Mouse (Mus musculus): Measurements from ENCODE around the gene Jph4. TPM values are rescaled to one million over a fixed set of nuclear protein-coding genes. Genes with fewer than 3 reads are reported as not detected.

Jph4 gene
- total RNA-seq, 2 experiments from 2014 or later, result 0.28 to 0.35 TPM

DNA sequence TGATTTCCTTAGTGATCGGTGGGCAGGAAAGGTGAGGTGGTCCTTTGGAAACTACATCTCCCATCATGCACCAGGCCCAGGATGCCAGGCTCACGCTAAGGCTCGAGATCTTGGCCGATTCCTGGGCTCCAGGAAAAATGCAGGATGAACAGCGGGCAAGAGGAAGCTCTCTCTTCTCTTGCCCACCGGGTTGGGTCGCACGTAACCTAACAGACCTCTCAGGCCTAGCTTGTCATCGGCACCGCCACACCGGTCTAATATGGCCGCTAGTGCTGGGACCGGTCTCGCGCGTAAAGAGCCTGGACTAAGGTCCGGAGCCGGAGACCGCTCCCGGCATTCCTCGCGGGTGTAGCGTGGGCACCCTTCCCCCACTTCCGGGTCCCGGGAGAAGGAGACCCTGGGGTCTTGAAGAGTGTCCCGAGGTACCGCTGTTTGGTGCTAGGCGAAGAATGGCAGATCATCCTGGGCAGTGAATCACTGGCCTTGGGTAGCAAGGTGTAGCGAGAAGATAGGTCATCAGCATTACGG is 22.0 kb downstream of the Jph4 start, which contains the start of gene Thtpa:
Gene Thtpa (plus strand): TSS at position 81 of the 528 bp plus-strand sequence.
- DNase-seq, result peak; percentile 74

DNA sequence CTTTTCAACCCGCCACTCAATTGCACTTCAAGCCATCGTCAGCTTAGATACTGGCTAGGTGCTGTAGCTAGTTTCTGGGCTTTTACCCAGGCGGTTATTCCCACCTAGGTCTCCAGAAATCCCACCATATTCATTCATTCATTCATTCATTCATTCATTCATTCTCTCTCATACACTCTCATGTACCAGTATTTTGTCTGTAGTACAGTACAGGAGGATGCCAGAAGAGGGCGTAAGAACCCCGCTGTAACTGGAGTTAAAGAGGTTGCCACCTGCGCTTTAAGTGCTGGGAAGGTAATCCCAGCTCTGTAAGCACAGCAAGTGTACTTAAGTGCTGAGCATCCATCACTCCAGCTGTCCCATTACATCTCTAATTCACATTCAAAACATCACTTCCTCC is 22.8 kb downstream of the Jph4 start:
- DNase-seq, result no peak

DNA sequence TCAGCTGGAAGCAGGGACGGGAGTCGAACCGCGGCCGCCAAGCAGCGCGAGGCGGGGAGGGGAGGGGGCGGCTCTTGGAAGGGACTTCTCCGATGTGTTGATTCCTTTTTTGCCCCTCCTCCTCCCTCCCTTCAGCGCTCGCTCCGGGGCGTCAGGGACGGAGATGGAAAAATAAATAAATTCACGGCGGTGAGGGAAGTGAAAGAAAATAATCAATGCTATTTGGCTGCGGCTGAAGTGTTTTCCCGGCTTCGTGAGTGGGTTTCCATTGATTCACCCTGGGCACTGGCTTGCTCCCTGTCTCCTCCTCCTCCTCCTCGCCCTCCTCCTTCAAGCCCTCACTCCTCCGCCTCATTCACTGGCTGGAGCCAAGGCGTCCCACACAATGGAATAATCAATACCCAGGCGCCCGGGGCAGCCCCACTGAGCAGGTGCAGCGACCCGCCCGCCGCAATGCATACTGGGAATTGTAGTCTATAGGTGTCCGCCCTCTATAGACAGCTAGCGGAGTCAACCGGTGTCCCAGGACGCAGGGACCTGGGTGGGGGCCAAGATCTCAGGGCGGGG is 24.6 kb downstream of the Jph4 start, which contains the start of gene Zfhx2:
Gene Zfhx2 (minus strand): TSS at position 314 of the 567 bp plus-strand sequence.
- DNase-seq, result peak; percentile 91

DNA sequence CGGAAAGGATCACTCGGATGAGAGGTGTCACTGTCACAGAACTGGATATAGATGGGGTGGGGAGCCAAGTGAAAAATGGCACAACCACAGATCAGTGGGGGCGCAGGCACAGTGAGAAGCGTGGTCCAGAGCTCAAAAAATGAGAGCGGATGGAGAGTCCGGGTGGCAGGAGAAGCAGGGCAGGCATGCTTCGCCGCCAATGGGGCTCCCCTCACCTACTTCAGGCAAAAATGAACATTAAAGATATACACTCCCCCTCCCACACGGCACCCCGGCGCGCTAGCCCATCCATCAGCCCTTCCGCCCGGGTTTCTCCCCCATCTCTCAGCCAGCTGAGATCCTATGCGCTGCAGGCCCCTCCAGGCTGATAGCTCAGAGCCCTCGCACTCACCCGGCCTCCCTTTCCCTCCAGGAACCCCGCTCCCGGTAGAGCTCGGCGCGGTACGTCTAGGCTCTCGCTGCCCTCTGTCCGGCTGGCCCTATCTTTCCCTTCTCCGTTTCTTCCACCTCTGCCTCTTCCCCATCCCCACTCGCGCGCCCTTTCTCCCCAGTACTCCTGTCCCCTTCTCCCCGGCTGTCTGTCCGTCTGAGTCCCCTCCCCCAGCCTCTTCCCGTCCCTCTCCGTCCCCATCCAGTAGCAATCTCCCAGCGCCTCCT is 25.4 kb downstream of the Jph4 start:
- DNase-seq, result no peak

DNA sequence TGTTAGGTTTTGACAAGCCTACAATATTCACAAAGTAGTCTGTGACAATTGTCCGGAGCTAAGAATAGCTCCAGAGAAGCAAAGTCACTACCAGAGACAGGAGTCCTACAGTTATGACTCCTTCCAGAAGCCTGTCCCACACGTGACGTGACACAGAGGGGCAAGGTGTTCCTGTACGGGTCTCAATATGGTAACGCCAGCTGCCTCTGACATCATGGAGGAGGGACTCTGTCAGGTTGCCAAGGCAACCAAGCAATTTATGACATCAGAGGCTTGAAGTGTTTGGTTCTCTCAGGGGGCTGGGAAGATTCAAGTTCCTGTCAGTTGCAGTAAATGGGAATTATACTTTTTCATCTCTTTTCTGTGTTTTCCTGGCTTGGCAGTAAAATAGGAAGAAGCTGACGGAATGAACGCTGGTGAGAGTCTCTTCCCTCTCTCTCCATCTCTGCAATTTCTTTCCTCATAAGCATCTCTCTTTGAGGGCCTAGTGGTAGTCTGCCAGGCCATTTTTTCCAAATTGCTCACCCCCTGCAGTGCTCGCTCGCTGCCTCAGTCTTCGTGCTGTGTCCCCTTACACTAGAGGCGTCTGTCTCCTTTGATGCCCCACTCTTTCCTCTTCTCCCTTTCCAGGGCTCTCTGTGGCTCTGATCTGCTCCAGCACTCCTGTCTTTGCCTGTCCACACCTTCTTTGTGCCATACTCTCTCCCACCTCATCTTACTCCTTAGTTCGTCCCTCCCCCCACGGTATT is 27.4 kb downstream of the Jph4 start:
- DNase-seq, result no peak

DNA sequence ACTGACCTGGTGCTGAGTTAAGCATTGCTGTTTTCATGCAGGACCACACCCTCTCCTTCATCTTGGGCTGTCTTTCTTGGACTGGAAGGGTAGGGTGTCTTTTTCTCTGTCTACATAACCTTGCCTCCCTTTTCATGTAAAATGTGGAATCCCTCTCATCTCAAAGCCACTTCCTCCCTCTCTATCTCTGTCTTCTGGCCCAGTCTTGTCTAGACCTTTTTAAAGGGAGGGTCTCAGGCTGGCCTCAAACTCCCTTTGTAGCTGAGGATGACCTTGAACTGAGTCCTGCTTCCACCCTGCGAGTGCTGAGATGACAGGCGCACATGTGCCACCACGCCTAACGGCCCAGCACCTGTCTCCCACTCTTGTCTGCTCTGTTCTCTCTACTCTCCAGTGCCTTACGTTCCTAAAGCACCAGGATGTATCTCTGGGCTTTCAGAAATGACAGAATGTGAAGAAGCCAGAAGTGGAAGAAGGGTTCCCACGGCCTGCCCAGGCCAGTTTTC is 30.7 kb downstream of the Jph4 start:
- DNase-seq, result no peak

DNA sequence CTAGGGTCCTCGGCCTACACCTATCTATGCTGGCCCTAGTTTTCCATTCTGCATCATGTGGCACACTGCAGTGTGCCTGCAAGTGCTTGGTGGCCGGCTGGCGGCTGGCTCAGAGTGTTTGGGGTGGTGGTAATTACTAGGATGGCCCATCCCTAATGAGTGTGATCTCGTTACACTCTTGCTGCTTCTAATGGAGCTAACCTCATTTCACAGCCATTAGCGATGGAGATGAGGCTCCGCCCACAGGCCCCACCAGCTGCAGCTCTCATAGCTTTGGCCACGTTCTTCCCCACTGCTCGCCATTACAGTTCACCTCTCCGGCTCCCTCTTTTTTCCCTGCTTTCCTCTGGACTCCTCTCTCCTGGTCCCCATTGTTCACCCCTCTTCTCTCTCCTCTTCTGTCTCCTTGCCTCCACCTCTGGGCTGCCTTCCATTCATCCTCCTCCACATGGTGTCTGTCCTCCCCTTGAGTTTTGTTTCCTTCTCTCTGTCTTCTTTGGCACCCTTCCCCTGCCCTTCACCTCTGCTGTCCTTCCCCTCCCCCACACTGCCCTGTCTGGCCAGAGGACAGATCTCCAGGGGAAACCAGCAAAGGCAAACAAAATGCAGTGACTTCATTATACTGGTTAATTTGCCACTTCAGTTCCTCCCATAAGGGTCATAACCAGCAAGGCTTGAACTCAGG is 31.3 kb downstream of the Jph4 start:
- DNase-seq, result no peak

DNA sequence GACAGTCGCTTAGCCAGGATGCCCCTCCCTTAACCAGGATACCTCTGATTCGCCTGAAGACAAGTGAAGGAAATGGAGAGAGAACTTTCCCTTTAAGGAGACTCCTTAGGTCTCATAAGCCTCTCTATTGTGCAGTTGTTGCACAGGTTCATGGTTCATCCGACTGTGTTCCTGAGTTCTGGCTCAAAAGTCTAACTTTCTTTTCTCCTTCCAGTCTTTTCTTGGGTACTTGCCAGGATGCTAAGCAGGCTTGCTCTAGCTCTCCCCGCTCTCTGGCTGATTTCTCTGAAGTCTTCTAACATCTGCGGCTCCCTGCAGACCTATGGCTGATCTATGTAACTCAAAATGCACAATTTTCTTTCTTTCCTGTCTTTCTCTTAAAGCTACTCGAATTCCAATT is 33.3 kb downstream of the Jph4 start:
- DNase-seq, result no peak

DNA sequence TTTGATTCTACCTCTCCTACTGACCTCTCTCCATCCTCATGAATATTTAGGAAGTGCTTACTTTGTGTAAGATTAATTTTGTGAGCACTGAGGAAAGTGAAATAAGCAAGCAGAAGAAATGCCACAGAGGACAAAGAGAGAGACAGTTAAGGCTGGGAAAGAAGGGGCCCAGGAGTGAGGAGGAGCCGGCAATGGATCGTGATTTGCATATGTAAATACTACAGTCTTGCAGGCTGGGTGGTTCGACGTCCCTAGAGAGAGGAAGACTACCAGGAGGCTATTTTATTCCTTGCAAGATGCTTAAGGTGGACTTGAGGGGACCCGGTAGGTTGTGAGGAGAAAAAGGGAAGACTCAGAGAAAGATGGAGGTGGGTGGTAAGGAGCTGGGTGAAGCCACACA is 35.6 kb downstream of the Jph4 start:
- no peak for DNase-seq

DNA sequence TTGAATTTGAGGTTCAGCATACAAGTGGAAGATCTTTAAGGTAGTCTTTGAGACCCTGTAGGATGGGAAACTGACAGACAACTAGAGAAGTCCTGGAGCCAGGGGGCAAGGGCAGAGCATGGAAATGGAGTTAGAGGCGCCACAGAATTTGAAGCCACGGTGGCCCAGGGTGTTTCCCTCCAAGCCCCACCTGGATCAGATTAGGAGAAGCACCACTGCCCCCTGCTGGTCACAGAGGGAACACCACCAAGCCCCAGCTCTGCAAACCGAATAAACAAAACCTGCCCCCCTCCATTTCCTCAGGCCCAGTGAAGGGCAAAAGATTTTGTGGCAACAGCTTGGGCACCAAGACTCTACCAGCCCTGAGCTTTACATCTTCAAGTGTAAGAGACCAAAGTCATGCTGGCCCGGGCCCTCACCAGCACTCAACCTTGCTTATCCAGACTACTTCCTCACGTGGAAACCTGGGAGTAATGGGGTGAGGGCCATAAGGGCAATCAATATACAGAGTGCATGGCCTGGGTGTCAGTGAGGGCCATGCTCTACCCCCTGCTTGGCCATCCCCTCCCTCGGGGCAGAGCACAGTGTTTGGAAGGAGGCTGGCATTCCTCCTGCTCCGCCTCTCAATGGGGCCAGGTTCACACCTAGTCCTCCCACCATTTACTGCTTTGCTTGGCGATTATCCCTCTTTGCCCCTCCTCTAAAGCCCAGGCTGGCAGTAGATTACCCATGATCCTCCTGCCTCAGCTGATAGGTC is 37.3 kb downstream of the Jph4 start:
- DNase-seq, result no peak

DNA sequence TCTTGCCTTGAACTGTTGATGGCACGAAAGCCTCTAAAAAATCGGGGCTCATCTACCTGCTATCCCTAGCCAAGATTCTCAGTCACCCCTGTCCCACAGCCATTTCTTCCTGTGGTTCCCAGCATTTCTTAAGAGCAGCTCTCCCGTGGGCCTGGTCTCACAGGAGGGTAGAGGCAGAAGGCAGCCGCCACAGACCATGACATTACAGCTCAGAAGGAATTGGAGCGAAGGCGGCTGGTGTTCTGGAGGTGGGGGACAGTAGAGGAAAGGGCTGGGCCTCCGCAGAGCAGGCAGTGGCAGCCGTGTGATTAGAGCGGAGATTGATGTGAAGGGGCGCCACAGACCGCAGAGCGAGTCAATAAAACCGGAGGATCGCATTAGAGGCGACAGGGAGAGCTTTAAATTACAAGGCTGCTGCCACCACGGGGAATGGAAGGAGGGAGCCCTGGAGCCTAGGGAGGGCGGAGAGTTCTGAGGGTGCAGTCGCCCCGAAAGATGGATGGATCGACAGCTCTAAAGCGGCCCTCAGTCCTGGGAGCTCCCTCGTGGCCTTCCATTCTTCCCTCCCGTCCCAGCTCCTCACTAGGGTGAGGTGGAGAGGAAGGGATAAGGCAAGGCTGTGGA is 38.3 kb downstream of the Jph4 start:
- no peak for DNase-seq

DNA sequence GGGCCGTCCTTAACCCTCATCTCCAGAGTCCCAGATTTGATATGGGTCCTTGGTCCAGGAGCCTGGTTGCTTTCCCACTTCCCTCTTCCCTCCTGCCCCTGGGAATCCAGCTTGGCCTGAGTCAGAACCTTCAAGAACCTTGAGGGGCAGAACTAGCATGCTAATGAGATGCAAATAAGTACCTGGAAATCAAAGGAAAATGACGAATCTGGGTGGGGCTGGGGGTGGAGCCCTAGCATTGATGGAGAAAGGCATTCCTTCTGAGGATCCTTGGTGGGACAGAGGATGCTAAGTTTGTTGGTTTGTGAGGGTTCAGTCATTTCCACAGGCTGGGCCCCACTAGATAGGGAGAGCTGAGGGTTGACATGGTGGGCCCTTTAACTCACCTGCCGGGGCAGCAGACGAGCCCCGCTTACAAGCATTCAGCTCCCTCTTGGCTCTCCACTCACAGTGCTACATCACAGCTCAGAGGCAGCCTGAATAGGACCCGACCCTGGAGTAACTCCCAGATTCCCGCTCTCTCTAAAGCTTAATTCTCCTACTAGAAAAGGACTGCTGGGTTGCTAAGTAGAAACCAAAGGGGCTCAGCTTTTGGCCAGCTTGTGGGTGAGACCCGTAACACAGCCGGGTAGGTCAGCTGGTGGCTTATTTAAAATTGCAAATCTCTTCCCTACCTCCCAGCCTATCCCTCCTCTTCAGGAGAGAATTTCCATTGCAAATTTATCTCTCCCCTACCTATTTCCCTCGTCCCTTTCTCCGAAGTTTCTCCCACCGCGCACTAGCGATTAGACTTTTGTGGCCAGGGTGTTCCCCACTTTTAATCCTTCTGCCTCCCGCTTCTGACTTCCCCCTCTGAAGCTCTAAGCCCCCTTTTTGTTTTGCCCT is 39.0 kb downstream of the Jph4 start:
- no peak for DNase-seq

DNA sequence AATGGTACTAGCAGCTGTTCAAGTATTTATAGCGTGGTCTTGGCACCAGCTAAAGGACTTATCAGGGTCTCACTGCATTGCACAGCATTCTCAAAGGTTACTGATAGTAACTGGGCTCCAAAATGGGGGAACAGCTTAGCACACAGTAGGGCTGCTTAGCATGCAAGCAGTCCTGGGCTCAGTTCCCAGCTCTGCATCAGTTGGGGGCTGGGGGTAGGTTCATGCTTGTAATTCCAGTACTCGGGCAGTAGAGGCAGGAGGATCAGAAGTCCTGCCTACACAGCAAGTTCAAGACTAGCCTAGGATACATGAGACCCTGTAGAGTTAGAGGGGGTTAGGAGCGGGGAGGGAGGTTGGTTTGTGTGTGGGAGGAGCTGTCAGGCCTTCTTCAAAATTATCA is 39.8 kb downstream of the Jph4 start:
- no peak for DNase-seq

DNA sequence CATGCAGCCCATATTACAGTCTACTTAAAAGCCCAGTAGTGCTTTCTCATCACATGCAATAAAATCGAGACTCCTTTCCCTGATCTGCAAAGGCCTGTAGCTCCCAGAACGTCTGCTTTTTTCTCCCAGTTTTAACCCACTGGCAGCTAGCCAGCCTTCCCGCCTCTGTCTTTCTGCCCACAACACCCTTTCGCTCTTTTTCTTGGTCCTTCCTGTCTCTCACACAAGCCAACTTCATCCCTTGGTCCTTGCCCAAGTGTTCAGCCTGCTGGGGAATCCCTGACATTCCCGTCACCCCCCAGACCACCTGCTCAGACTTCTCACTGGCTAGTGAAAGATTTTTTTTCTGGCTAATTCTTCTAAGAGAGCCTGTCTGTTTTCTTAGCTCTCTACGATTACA is 40.5 kb downstream of the Jph4 start:
- no peak for DNase-seq

DNA sequence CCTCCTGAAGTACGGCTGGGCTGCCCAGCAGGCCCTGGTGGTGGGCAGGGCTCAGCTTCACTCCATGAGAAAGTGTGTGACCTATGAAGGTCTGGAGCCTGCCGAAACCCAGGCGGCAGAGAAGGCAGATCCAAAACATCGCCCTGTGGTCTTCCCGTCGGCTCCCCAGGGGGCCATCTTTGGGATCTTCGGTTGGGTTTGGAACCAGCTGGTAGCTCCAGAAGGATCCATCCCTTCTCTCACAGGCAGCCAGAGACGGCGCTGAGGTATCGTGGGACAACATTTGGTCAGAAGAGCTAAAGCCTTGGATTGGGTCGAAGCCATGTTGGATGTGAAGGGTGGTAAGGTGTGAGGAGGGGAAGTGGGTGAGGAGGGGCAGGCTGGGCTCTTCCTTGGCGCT is 42.3 kb downstream of the Jph4 start:
- no peak for DNase-seq

DNA sequence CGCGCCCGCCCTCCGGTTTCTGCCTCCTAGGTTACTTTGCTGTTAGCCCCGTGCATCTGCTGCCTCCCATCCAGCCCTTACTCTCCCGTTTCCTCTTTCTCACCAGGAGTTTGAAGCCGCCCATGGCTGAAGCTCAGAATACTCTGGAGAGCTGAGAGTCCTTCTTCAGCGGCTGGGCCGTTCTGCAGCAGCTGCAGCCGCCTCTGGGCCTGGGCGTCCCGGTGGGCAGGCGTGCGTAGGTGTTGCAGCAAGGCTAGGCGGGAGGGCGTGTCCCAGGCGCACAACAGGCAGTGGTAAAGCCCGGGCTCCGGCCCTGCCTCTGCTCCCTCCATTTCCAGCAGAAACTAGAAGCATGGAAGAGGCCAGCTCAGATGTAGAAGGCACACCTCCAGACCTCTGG is 45.0 kb downstream of the Jph4 start:
- no peak for DNase-seq

DNA sequence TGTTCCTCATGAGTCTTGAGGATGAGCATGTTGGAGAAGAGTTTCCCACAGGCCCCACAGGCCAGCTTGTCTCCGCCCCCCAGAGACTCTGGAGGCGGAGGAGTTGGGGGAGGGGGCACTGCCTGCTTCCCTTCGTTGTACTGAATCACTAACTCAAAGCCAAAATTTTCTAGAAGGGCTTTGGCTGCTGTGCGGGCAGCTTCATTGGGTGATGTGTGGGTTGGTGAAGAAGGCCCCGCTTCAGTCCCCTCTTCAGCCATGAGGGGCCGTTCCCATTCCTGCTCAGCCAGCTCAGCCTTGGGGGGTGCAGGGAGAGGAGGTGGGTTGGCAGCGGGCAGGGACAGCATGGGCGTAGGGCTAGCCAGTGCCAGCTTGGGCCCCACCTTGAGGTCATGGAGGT is 50.7 kb downstream of the Jph4 start:
- DNase-seq, result no peak

DNA sequence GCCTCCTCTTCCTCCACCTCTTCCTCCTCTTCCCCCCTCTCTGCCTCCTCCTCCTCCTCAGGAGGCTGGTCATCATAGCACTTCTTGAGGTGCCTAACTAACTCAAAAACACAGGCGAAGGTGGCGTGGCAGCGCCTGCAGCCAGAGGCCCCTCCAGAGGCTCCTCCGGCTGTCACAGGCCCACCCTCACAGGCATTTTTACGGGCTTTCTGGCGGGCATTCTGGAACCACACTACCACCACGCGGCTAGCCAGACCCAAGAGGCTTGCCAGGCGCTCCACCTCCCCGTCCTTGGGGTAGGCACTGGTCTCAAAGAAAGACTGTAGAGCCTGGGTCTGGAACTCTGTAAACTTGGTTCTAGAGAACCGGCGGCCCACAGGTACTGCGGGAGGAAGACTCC is 51.3 kb downstream of the Jph4 start:
- DNase-seq, result no peak

DNA sequence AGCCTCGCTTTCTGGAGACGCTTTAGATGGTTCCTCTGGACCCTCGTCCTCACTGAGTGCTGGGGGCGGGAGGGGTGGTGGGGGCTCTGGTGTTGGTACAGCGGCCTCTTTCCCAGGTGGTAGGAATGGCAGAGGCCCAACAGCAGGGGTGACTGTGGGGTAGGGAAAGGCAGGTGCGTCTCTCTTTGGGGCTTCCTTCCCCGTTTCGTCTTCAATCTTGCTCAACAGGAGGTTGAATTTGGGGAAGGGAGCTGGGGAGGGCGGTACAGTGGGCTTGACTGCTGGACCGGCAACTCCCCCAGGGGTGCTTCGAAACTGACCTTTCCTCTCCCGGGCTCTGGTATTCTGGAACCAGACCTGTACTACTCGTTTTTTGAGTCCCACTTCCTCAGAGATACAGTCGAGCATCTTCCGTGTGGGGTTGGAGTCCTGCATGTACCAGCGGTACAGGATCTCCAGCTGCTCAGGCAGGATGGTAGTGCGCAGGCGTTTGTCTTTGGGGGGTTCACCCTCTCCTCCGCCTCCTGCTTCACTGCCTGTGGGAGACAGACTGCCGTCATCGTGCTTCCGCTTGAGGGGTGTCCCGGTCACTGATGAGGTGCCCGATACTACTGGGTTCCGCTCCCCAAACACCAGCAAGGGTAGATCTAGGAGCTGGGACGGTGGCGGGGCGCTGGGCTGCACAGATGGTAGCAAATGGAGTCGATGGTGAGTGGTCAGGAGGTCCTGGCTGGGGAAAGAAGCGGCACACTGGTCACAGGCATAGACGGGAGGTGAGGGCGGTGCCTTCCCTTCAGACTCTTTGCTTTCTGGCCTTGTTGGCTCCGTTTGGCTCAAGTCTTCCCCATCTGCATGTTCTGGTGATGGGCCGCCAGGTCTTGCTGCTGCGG is 52.0 kb downstream of the Jph4 start:
- DNase-seq, result no peak

All from gastrocnemius, postnatal 25 days (tissue).